Mouse (Mus musculus): ENCODE measurements around the gene Rasgrf2.

GRCm38 (mm10) chr13:92027951-92028350 is 103.5 kb downstream of the Rasgrf2 start:
- TF ChIP-seq CTCF (IDR thresholded peaks at IDR 0.05; ENCODE audit: low read depth) (no peak), EP300 (optimal IDR thresholded peaks at IDR 0.05) (no peak)

Data from stomach, postnatal 0 days (tissue).